Mouse (Mus musculus): ENCODE measurements around the gene Dlg2.

The Dlg2 gene

GRCm38 (mm10) chr7:90476313-90477245 lies at the start of gene Dlg2:
Gene Dlg2, plus strand, starts transcription at chr7:90476672.
- in situ Hi-C loops (cut with MboI; ENCODE audit: low pct_unique_long_range_greater_than_20kb in 1 of 2, low sequenced_read_pairs in 2 of 2, unreplicated experiment in 1 of 2): loop anchor here in 1 of 2 experiments (25.0 kb wide), 1 partner anchor 961 kb away; no protein-coding TSS in a partner anchor

GRCm38 (mm10) chr7:90427006-90427405 lies 49.5 kb upstream of the Dlg2 start:
- in situ Hi-C loops (cut with MboI; ENCODE audit: low pct_unique_long_range_greater_than_20kb in 1 of 2, low sequenced_read_pairs in 2 of 2, unreplicated experiment in 1 of 2): no loop called here

GRCm38 (mm10) chr7:90432221-90432620 lies 44.3 kb upstream of the Dlg2 start:
- in situ Hi-C loops (cut with MboI; ENCODE audit: low pct_unique_long_range_greater_than_20kb in 1 of 2, low sequenced_read_pairs in 2 of 2, unreplicated experiment in 1 of 2): no loop called here

GRCm38 (mm10) chr7:90440044-90440443 lies 36.4 kb upstream of the Dlg2 start:
- in situ Hi-C loops (cut with MboI; ENCODE audit: low pct_unique_long_range_greater_than_20kb in 1 of 2, low sequenced_read_pairs in 2 of 2, unreplicated experiment in 1 of 2): no loop called here

GRCm38 (mm10) chr7:90442070-90442469 lies 34.4 kb upstream of the Dlg2 start:
- in situ Hi-C loops (cut with MboI; ENCODE audit: low pct_unique_long_range_greater_than_20kb in 1 of 2, low sequenced_read_pairs in 2 of 2, unreplicated experiment in 1 of 2): no loop called here

- in situ Hi-C loops (cut with MboI; ENCODE audit: low pct_unique_long_range_greater_than_20kb in 1 of 2, low sequenced_read_pairs in 2 of 2, unreplicated experiment in 1 of 2): no loop called here
Measured at GRCm38 (mm10) chr7:90442518-90443080, 33.9 kb upstream of the Dlg2 start, which contains the start of gene Crebzf. Gene Crebzf, plus strand, starts transcription at chr7:90442729.

- in situ Hi-C loops (cut with MboI; ENCODE audit: low pct_unique_long_range_greater_than_20kb in 1 of 2, low sequenced_read_pairs in 2 of 2, unreplicated experiment in 1 of 2): no loop called here
Measured at GRCm38 (mm10) chr7:90443101-90444091, 33.1 kb upstream of the Dlg2 start.

- in situ Hi-C loops (cut with MboI; ENCODE audit: low pct_unique_long_range_greater_than_20kb in 1 of 2, low sequenced_read_pairs in 2 of 2, unreplicated experiment in 1 of 2): no loop called here
Measured at GRCm38 (mm10) chr7:90444206-90444605, 32.3 kb upstream of the Dlg2 start.

GRCm38 (mm10) chr7:90456149-90456844 lies 20.2 kb upstream of the Dlg2 start:
- in situ Hi-C loops (cut with MboI; ENCODE audit: low pct_unique_long_range_greater_than_20kb in 1 of 2, low sequenced_read_pairs in 2 of 2, unreplicated experiment in 1 of 2): loop anchor here in 1 of 2 experiments (25.0 kb wide), 1 partner anchor 469 kb away; the partner anchor contains the start of gene Eed

- in situ Hi-C loops (cut with MboI; ENCODE audit: low pct_unique_long_range_greater_than_20kb in 1 of 2, low sequenced_read_pairs in 2 of 2, unreplicated experiment in 1 of 2): loop anchor here in 1 of 2 experiments (25.0 kb wide), 1 partner anchor 470 kb away; the partner anchor contains the start of gene Eed
Measured at GRCm38 (mm10) chr7:90456845-90457468, 19.5 kb upstream of the Dlg2 start, which contains the start of gene Tmem126a. Gene Tmem126a, minus strand, starts transcription at chr7:90457229.

GRCm38 (mm10) chr7:90457517-90457916 lies 19.0 kb upstream of the Dlg2 start:
- in situ Hi-C loops (cut with MboI; ENCODE audit: low pct_unique_long_range_greater_than_20kb in 1 of 2, low sequenced_read_pairs in 2 of 2, unreplicated experiment in 1 of 2): loop anchor here in 1 of 2 experiments (25.0 kb wide), 1 partner anchor 470 kb away; the partner anchor contains the start of gene Eed

- in situ Hi-C loops (cut with MboI; ENCODE audit: low pct_unique_long_range_greater_than_20kb in 1 of 2, low sequenced_read_pairs in 2 of 2, unreplicated experiment in 1 of 2): loop anchor here in 1 of 2 experiments (25.0 kb wide), 1 partner anchor 473 kb away; the partner anchor contains the start of gene Eed
Measured at GRCm38 (mm10) chr7:90460330-90460729, 16.1 kb upstream of the Dlg2 start.

GRCm38 (mm10) chr7:90460930-90461329 lies 15.5 kb upstream of the Dlg2 start:
- in situ Hi-C loops (cut with MboI; ENCODE audit: low pct_unique_long_range_greater_than_20kb in 1 of 2, low sequenced_read_pairs in 2 of 2, unreplicated experiment in 1 of 2): loop anchor here in 1 of 2 experiments (25.0 kb wide), 1 partner anchor 474 kb away; the partner anchor contains the start of gene Eed

- in situ Hi-C loops (cut with MboI; ENCODE audit: low pct_unique_long_range_greater_than_20kb in 1 of 2, low sequenced_read_pairs in 2 of 2, unreplicated experiment in 1 of 2): loop anchor here in 1 of 2 experiments (25.0 kb wide), 1 partner anchor 474 kb away; the partner anchor contains the start of gene Eed
Measured at GRCm38 (mm10) chr7:90461441-90461840, 15.0 kb upstream of the Dlg2 start.

GRCm38 (mm10) chr7:90473511-90473910 lies 3.0 kb upstream of the Dlg2 start:
- in situ Hi-C loops (cut with MboI; ENCODE audit: low pct_unique_long_range_greater_than_20kb in 1 of 2, low sequenced_read_pairs in 2 of 2, unreplicated experiment in 1 of 2): loop anchor here in 1 of 2 experiments (25.0 kb wide), 1 partner anchor 486 kb away; the partner anchor contains the start of gene Eed

- in situ Hi-C loops (cut with MboI; ENCODE audit: low pct_unique_long_range_greater_than_20kb in 1 of 2, low sequenced_read_pairs in 2 of 2, unreplicated experiment in 1 of 2): loop anchor here in 1 of 2 experiments (25.0 kb wide), 1 partner anchor 961 kb away; no protein-coding TSS in a partner anchor
Measured at GRCm38 (mm10) chr7:90475793-90476312, 619 bp upstream of the Dlg2 start, which contains the start of gene Tmem126b. Gene Tmem126b, minus strand, starts transcription at chr7:90476001.

Measured in mouse embryonic stem cell (cell line).